Mouse (Mus musculus): ENCODE data around the gene Chkb. TPM values are rescaled to one million over a fixed set of nuclear protein-coding genes. Genes with fewer than 3 reads are reported as not detected.
A peak's percentile ranks its signal among the peaks of the same experiment; 100 is the strongest.

Chkb gene
- total and polyA plus RNA-seq, 2 experiments from 2014 or later: 66.2 to 101 TPM

DNA sequence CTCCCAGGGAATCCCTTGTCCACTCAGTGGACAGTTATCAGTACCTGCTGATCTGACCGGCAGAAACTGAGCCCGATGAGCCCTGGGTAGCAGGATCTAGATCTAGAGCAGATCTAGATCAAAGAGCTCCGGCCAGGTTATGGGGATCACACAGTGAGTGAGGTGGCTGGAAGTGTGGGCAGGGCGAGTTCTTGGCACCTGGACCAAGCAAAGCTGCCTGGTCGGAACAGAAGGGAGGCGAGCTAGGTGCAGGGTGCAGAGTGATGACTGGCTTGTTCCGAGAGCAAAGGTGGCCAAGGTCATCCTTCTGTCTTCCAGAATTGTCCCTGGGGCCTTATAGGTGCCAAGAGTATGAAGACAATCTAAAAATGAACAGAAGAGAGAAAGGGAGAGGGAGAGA lies 30.1 kb upstream of the Chkb start:
- 93% methylated on average over 7 of the region's 7 CpGs for WGBS
- no peak overlapping the region for H3K4me2 ChIP-seq (ENCODE audit: low read depth, low read length, poor library complexity, severe bottlenecking)

DNA sequence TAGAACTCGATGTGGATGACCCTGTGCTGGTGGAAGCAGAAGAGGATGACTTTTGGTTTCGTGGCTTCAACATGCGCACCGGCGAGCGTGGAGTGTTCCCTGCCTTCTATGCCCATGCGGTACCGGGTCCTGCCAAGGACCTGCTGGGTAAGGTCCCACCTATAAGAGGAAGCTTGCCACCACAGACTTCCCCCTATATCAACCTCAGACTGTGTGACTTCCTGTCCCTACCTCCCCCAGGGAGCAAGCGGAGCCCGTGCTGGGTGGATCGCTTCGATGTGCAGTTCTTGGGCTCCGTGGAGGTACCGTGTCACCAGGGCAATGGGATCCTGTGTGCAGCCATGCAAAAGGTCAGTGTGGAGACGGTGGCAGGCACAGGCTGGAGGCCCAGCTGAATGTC lies 29.2 kb upstream of the Chkb start:
- DNase-seq (ENCODE audit: low spot score): no peak
- no peak for ATAC-seq (ENCODE audit: low FRiP score)

More for the DNA sequence above, 30.1 kb upstream of the Chkb start:
- DNase-seq (ENCODE audit: low spot score): no peak
- no peak overlapping the region for H3K9ac ChIP-seq (replicated peaks; ENCODE audit: low read length, poor library complexity, severe bottlenecking)
- no peak overlapping the region for H3K4me3 ChIP-seq (ENCODE audit: low read depth, low read length)
- no peaks in the 10 kb centered on the region for H3K27me3 ChIP-seq (ENCODE audit: insufficient read depth, low read length)
- H3K36me3 ChIP-seq (ENCODE audit: insufficient read depth, low read length): peaks cover 64% of the 10 kb centered on the region
- no peak for TF ChIP-seq CTCF (IDR thresholded peaks at IDR 0.05)
- no peak overlapping the region for H3K27ac ChIP-seq (ENCODE audit: low read depth, low read length)
- H3K4me1 ChIP-seq (ENCODE audit: insufficient read depth, low read length): peaks cover 8% of the 10 kb centered on the region
- no peak for ATAC-seq (ENCODE audit: low FRiP score)
- H3K9me3 ChIP-seq (ENCODE audit: low read length): no peaks in the 10 kb centered on the region

DNA sequence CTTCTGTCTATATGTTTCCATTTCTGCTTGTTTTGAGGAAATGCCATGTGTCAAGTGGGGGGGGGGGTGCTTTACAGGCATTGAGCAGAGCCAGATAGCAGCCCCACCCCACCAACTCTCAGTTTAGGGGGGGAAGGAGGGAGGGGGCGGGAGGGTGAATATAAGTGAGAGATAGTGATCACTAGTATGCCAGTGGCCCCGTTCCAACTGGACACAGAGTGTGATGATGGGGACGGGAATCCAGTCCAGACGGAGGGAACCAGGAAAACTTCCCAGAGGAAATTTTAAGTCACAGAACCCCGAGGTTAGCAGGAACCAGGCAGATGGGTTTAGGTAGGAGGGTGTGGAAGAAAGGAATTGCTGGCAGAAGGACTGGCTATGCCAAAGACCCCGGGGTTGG lies 25.9 kb upstream of the Chkb start:
- ATAC-seq (ENCODE audit: low FRiP score) (no peak), DNase-seq (ENCODE audit: low spot score) (no peak)
- peak overlapping the region; percentile 76; the same call in 1 of the 2 replicates for H3K4me3 ChIP-seq (ENCODE audit: low read depth, low read length)
- no peak overlapping the region for H3K27ac ChIP-seq (ENCODE audit: low read depth, low read length)
- H3K36me3 ChIP-seq (ENCODE audit: insufficient read depth, low read length): peaks cover 41% of the 10 kb centered on the region
- peak overlapping the region; percentile 33; the same call in 1 of the 2 replicates for H3K9ac ChIP-seq (replicated peaks; ENCODE audit: low read length, poor library complexity, severe bottlenecking)
- 79% methylated on average over 6 of the region's 6 CpGs for WGBS
- H3K4me2 ChIP-seq (ENCODE audit: low read depth, low read length, poor library complexity, severe bottlenecking): peak overlapping the region; percentile 95
- TF ChIP-seq CTCF (IDR thresholded peaks at IDR 0.05): no peak
- H3K9me3 ChIP-seq (ENCODE audit: low read length): no peaks in the 10 kb centered on the region
- H3K27me3 ChIP-seq (ENCODE audit: insufficient read depth, low read length): no peaks in the 10 kb centered on the region
- H3K4me1 ChIP-seq (ENCODE audit: insufficient read depth, low read length): peaks cover 16% of the 10 kb centered on the region

More for the DNA sequence above, 29.2 kb upstream of the Chkb start:
- Histone ChIP-seq H3K27ac (ENCODE audit: low read depth, low read length) (no peak overlapping the region), H3K9ac (replicated peaks; ENCODE audit: low read length, poor library complexity, severe bottlenecking) (no peak overlapping the region), H3K9me3 (ENCODE audit: low read length) (no peaks in the 10 kb centered on the region), H3K36me3 (ENCODE audit: insufficient read depth, low read length) (peaks cover 62% of the 10 kb centered on the region), H3K4me1 (ENCODE audit: insufficient read depth, low read length) (peaks cover 11% of the 10 kb centered on the region), H3K27me3 (ENCODE audit: insufficient read depth, low read length) (no peaks in the 10 kb centered on the region), H3K4me2 (ENCODE audit: low read depth, low read length, poor library complexity, severe bottlenecking) (no peak overlapping the region), H3K4me3 (ENCODE audit: low read depth, low read length) (no peak overlapping the region)
- WGBS: 94% methylated on average over 15 of the region's 15 CpGs
- TF ChIP-seq CTCF (IDR thresholded peaks at IDR 0.05): no peak

DNA sequence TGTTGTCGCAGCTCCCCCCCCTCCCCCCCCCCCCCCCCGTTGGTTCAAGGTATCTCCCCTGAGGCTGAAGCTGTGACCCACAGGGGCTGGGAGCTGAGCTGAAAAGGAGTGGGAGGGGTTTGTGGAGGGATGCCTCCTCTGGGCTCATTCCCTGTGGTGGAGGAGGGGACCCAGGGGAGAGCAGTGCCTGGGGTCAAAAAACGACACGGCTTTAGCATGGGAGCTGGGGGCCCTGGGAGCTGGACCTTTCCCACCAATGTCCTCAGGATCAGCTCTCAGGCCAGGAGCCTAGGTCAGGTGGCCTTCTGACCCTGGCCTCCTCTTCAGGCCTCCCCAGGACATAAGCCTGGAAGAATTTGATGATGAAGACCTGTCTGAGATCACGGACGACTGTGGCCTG lies 25.1 kb upstream of the Chkb start:
- 8% methylated on average over 4 of the region's 6 CpGs for WGBS
- H3K27me3 ChIP-seq (ENCODE audit: insufficient read depth, low read length): no peaks in the 10 kb centered on the region
- TF ChIP-seq CTCF (IDR thresholded peaks at IDR 0.05): no peak
- H3K27ac ChIP-seq (ENCODE audit: low read depth, low read length): peak overlapping the region; percentile 90
- H3K4me1 ChIP-seq (ENCODE audit: insufficient read depth, low read length): peaks cover 16% of the 10 kb centered on the region
- DNase-seq (ENCODE audit: low spot score) (no peak), ATAC-seq (ENCODE audit: low FRiP score) (no peak)
- no peaks in the 10 kb centered on the region for H3K9me3 ChIP-seq (ENCODE audit: low read length)
- H3K9ac ChIP-seq (replicated peaks; ENCODE audit: low read length, poor library complexity, severe bottlenecking): peak overlapping the region; percentile 85
- peak overlapping the region; percentile 76 for H3K4me3 ChIP-seq (ENCODE audit: low read depth, low read length)
- peak overlapping the region; percentile 95 for H3K4me2 ChIP-seq (ENCODE audit: low read depth, low read length, poor library complexity, severe bottlenecking)
- H3K36me3 ChIP-seq (ENCODE audit: insufficient read depth, low read length): peaks cover 34% of the 10 kb centered on the region

DNA sequence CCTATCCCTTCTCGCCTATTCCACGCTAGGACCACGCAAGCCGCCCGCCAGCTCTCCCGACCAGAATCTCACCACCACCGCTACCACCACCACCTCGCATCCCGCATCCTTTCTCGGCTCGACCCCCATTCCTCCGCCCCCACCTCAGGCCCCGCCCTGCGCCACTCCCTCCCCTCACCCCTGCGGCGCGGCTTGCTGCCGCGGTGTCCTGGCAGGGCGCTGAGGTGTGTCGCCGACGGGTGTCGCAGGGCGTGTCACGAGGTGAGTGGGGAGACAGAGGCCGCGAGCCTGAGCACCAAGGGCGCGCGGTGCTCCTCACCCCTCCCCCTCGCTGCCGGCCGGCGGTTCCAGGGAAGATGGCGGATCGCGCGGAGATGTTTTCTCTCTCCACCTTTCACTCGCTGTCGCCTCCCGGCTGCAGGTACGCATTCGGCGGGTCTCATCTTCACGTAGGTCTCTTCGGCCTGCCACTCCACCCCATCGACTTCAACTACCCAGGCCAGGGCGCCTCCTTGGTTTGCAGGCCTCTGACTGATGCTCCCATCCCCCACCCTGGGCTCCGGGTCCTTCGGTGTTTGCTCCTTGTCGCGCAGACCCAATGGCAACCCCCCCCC lies 24.3 kb upstream of the Chkb start, which contains the start of gene Mapk8ip2:
Gene Mapk8ip2 (plus strand): TSS at position 49 of the 614 bp plus-strand sequence.
- TF ChIP-seq CTCF (IDR thresholded peaks at IDR 0.05): peak; percentile 19; the same call in 1 of the 2 replicates
- DNase-seq (ENCODE audit: low spot score) (peak; percentile 59), ATAC-seq (ENCODE audit: low FRiP score) (peak; percentile 78)
- peak within 1 kb of the TSS; percentile 95 for H3K4me2 ChIP-seq (ENCODE audit: low read depth, low read length, poor library complexity, severe bottlenecking)
- H3K4me3 ChIP-seq (ENCODE audit: low read depth, low read length): peak within 1 kb of the TSS; percentile 76
- no peaks in the 10 kb centered on the region for H3K27me3 ChIP-seq (ENCODE audit: insufficient read depth, low read length)
- under 1% methylated on average over 48 of the region's 53 CpGs for WGBS
- H3K9me3 ChIP-seq (ENCODE audit: low read length): no peaks in the 10 kb centered on the region
- peak within 1 kb of the TSS; percentile 90 for H3K27ac ChIP-seq (ENCODE audit: low read depth, low read length)
- H3K36me3 ChIP-seq (ENCODE audit: insufficient read depth, low read length): peaks cover 27% of the 10 kb centered on the region
- H3K4me1 ChIP-seq (ENCODE audit: insufficient read depth, low read length): peaks cover 16% of the 10 kb centered on the region
- H3K9ac ChIP-seq (replicated peaks; ENCODE audit: low read length, poor library complexity, severe bottlenecking): peak within 1 kb of the TSS; percentile 85

Data from midbrain, postnatal 0 days (tissue).